Mouse (Mus musculus): ENCODE measurements around the gene Btbd9. TPM values are rescaled to one million over a fixed set of nuclear protein-coding genes. Genes with fewer than 3 reads are reported as not detected.
A peak's percentile ranks its signal among the peaks of the same experiment; 100 is the strongest.
"Not testable (repeated sequence)": the region's sequence is repeated elsewhere in the genome, so short reads cannot be mapped to it uniquely, and the experiment has no call there.

The Btbd9 gene
- 21.3 TPM for polyA plus RNA-seq (2012; fragmentation: generic; extraction: Trizol)

GRCm38 (mm10) chr17:30575941-30576773 lies at the start of gene Btbd9:
TSS of gene Btbd9 (minus strand) at chr17:30576488.
- Histone ChIP-seq H3K4me3 (peak within 1 kb of the TSS; percentile 77), H3K4me2 (ENCODE audit: low read depth) (peak within 1 kb of the TSS; percentile 87), H3K79me2 (ENCODE audit: control insufficient read depth, insufficient read depth) (peaks cover 8% of the 10 kb centered on the region), H3K27me3 (ENCODE audit: control insufficient read depth, insufficient read depth, insufficient read length) (no peaks in the 10 kb centered on the region), H3ac (ENCODE audit: control insufficient read depth, insufficient read length) (peak within 1 kb of the TSS; percentile 62), H3K36me3 (ENCODE audit: control insufficient read depth, insufficient read depth) (no peaks in the 10 kb centered on the region)
- TF ChIP-seq CEBPB (IDR thresholded peaks at IDR 0.05; ENCODE audit: insufficient read depth, poor library complexity, severe bottlenecking) (no peak), POLR2AphosphoS2 (IDR thresholded peaks at IDR 0.05; ENCODE audit: insufficient read length, low read depth) (peak; percentile 65), MAX (IDR thresholded peaks at IDR 0.05; ENCODE audit: low read depth) (no peak), POLR2A (IDR thresholded peaks at IDR 0.05; ENCODE audit: insufficient read length, low read depth) (peak; percentile 81), E2F4 (IDR thresholded peaks at IDR 0.05; ENCODE audit: insufficient read depth) (no peak), MYOD1 (IDR thresholded peaks at IDR 0.05; ENCODE audit: control insufficient read depth in 1 of 3, insufficient read length in 2 of 3, low read depth in 2 of 3) (peak in 2 of 3 experiments; percentile 62 to 66), REST (IDR thresholded peaks at IDR 0.05; ENCODE audit: insufficient read depth, insufficient read length) (no peak), TCF3 (IDR thresholded peaks at IDR 0.05; ENCODE audit: insufficient read length, low read depth) (no peak), TCF12 (IDR thresholded peaks at IDR 0.05; ENCODE audit: insufficient read depth, poor library complexity, severe bottlenecking) (no peak), MYOG (IDR thresholded peaks at IDR 0.05; ENCODE audit: control insufficient read depth in 1 of 3, insufficient read depth in 1 of 3, insufficient read length in 2 of 3, low read depth in 2 of 3) (peak in 2 of 3 experiments; percentile 46 to 57), USF1 (IDR thresholded peaks at IDR 0.05; ENCODE audit: low read depth) (no peak), SRF (IDR thresholded peaks at IDR 0.05; ENCODE audit: control insufficient read depth, insufficient read length, low read depth) (peak; percentile 37)

DNA sequence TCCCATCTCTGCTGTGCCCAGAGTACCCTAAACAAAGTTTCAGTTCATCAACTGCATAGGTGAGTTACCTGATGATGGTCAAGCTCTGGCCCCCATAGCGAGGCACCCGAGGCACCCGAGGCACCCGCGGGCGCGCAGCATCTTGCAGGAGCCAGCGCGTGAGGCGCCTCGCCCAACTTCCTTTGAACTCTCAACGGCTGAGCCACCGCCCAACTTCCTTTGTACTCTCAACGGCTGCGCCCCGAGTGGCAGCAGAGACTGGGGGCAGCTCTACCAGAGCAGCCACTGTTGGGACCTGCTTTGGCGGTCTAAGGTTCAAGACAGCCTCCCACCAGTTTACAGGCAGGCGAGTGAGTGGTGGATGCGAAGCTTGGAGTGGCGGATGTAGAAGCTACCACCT lies 47.8 kb upstream of the Btbd9 start, which contains the start of gene Dnah8:
Gene Dnah8 (plus strand): TSS at position 223 of the 400 bp plus-strand sequence.
- not testable (repeated sequence) for H3K36me3 ChIP-seq (ENCODE audit: control insufficient read depth, insufficient read depth); H3K4me3 ChIP-seq; H3K27me3 ChIP-seq (ENCODE audit: control insufficient read depth, insufficient read depth, insufficient read length); H3K4me2 ChIP-seq (ENCODE audit: low read depth); H3K79me2 ChIP-seq (ENCODE audit: control insufficient read depth, insufficient read depth); H3ac ChIP-seq (ENCODE audit: control insufficient read depth, insufficient read length)

GRCm38 (mm10) chr17:30623200-30623599 lies 46.9 kb upstream of the Btbd9 start:
- Histone ChIP-seq H3K36me3 (ENCODE audit: control insufficient read depth, insufficient read depth) (no peaks in the 10 kb centered on the region), H3K4me2 (ENCODE audit: low read depth) (no peak overlapping the region), H3ac (ENCODE audit: control insufficient read depth, insufficient read length) (no peak overlapping the region), H3K27me3 (ENCODE audit: control insufficient read depth, insufficient read depth, insufficient read length) (no peaks in the 10 kb centered on the region), H3K79me2 (ENCODE audit: control insufficient read depth, insufficient read depth) (no peaks in the 10 kb centered on the region), H3K4me3 (no peak overlapping the region)
- TF ChIP-seq MYOG (IDR thresholded peaks at IDR 0.05; ENCODE audit: control insufficient read depth in 1 of 3, insufficient read depth in 1 of 3, insufficient read length in 2 of 3, low read depth in 2 of 3): no peak
- TF ChIP-seq MYOD1 (IDR thresholded peaks at IDR 0.05; ENCODE audit: control insufficient read depth in 1 of 3, insufficient read length in 2 of 3, low read depth in 2 of 3): no peak
- no peak for TF ChIP-seq E2F4 (IDR thresholded peaks at IDR 0.05; ENCODE audit: insufficient read depth)
- no peak for TF ChIP-seq MAX (IDR thresholded peaks at IDR 0.05; ENCODE audit: low read depth)
- TF ChIP-seq REST (IDR thresholded peaks at IDR 0.05; ENCODE audit: insufficient read depth, insufficient read length): no peak
- no peak for TF ChIP-seq CEBPB (IDR thresholded peaks at IDR 0.05; ENCODE audit: insufficient read depth, poor library complexity, severe bottlenecking)
- no peak for TF ChIP-seq SRF (IDR thresholded peaks at IDR 0.05; ENCODE audit: control insufficient read depth, insufficient read length, low read depth)
- no peak for TF ChIP-seq POLR2AphosphoS2 (IDR thresholded peaks at IDR 0.05; ENCODE audit: insufficient read length, low read depth)
- no peak for TF ChIP-seq USF1 (IDR thresholded peaks at IDR 0.05; ENCODE audit: low read depth)
- no peak for TF ChIP-seq TCF3 (IDR thresholded peaks at IDR 0.05; ENCODE audit: insufficient read length, low read depth)
- no peak for TF ChIP-seq POLR2A (IDR thresholded peaks at IDR 0.05; ENCODE audit: insufficient read length, low read depth)

DNA sequence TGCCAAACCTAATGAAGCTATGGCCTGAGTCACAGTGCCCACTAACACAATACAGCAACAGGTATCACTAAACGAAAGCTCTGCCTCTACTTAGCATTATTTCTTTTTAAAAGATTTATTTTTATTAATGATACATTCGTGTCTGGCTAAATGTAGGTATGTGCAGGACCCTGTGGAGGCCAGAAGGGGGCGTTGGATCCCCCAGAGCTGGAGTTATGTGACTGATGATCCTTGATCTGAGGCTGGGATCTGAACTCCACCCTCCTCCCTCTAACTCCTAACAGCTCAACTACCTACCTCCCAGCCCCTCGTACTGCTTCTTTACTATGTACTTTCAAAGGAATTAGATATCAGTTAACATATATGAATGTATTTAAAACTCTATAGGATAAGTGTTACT lies 45.2 kb upstream of the Btbd9 start:
- H3K79me2 ChIP-seq (ENCODE audit: control insufficient read depth, insufficient read depth): no peaks in the 10 kb centered on the region
- no peak overlapping the region for H3ac ChIP-seq (ENCODE audit: control insufficient read depth, insufficient read length)
- TF ChIP-seq CEBPB (IDR thresholded peaks at IDR 0.05; ENCODE audit: insufficient read depth, poor library complexity, severe bottlenecking) (no peak), TCF3 (IDR thresholded peaks at IDR 0.05; ENCODE audit: insufficient read length, low read depth) (no peak), SRF (IDR thresholded peaks at IDR 0.05; ENCODE audit: control insufficient read depth, insufficient read length, low read depth) (no peak), MYOD1 (IDR thresholded peaks at IDR 0.05; ENCODE audit: control insufficient read depth in 1 of 3, insufficient read length in 2 of 3, low read depth in 2 of 3) (no peak), POLR2AphosphoS2 (IDR thresholded peaks at IDR 0.05; ENCODE audit: insufficient read length, low read depth) (no peak), E2F4 (IDR thresholded peaks at IDR 0.05; ENCODE audit: insufficient read depth) (no peak), USF1 (IDR thresholded peaks at IDR 0.05; ENCODE audit: low read depth) (no peak), POLR2A (IDR thresholded peaks at IDR 0.05; ENCODE audit: insufficient read length, low read depth) (no peak), REST (IDR thresholded peaks at IDR 0.05; ENCODE audit: insufficient read depth, insufficient read length) (no peak), MYOG (IDR thresholded peaks at IDR 0.05; ENCODE audit: control insufficient read depth in 1 of 3, insufficient read depth in 1 of 3, insufficient read length in 2 of 3, low read depth in 2 of 3) (no peak), MAX (IDR thresholded peaks at IDR 0.05; ENCODE audit: low read depth) (no peak), TCF12 (IDR thresholded peaks at IDR 0.05; ENCODE audit: insufficient read depth, poor library complexity, severe bottlenecking) (no peak)
- no peaks in the 10 kb centered on the region for H3K36me3 ChIP-seq (ENCODE audit: control insufficient read depth, insufficient read depth)
- H3K27me3 ChIP-seq (ENCODE audit: control insufficient read depth, insufficient read depth, insufficient read length): no peaks in the 10 kb centered on the region
- H3K4me3 ChIP-seq: no peak overlapping the region
- H3K4me2 ChIP-seq (ENCODE audit: low read depth): no peak overlapping the region
